Mouse (Mus musculus): ENCODE data around the gene Ddah1. TPM values are rescaled to one million over a fixed set of nuclear protein-coding genes. Genes with fewer than 3 reads are reported as not detected.

The Ddah1 gene
- total RNA-seq, 4 experiments from 2014 or later: 55.4 to 64.4 (median 60.5) TPM

DNA sequence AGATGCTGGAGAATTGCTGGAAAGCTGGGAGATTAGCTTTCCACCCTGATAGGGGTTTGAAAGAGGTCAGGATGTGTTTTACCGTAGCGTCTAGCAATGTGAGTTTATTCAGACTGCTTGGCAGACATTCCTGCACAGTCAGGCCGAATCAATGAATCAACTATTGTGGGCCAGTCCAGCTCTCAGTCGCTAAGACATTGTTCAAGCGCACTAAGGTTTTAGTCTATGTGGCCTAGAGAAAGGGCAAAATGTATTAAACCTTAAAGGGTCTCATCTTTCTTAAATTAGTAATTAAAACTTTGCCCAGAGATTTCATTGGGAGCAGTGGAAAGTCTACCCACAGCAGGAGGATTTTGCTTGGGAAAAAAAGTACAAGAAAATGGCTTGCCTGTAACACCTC is 48.0 kb downstream of the Ddah1 start:
- peak in 1 of 2 experiments; percentile 14 for DNase-seq (ENCODE audit: low spot score in 2 of 2)

DNA sequence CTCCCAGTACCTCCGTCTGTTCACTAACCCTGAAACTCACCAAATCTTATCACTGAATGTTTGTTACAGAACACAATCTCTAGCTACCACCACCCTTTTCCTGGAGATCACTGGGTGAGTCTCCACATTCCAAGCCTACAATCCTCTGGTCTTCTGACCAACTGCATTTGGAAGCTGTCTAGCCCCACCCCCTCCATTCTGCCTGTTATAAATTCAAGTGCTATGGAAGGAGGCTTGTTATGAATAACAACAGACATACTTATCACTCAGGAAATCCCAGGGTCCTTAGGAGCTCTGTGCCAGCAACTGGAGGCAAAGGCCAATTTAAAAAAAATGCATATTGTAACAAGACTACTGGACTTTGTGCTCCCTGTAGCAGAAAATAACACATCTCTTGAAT is 58.3 kb downstream of the Ddah1 start:
- DNase-seq (ENCODE audit: low spot score in 2 of 2): no peak

DNA sequence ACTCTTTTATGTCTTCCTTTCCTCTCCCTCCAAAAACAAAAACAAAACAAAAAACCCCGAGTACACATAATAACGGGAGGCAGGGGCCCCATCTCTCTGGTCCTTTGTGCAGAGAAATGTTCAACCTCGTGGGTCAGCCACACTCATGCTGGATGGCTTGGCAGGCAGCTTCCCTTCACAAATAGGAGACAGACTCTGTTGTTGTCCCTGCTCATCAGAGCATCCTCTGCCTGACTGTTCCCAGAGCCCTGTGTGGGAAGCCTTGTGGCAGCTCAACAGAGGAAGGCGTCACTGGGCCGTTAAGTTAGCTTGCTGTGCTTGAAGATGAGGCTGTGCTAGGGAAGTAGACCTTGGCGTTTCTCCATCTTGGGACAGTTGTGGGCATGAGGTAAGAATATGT is 58.8 kb downstream of the Ddah1 start:
- no peak for DNase-seq (ENCODE audit: low spot score in 2 of 2)

DNA sequence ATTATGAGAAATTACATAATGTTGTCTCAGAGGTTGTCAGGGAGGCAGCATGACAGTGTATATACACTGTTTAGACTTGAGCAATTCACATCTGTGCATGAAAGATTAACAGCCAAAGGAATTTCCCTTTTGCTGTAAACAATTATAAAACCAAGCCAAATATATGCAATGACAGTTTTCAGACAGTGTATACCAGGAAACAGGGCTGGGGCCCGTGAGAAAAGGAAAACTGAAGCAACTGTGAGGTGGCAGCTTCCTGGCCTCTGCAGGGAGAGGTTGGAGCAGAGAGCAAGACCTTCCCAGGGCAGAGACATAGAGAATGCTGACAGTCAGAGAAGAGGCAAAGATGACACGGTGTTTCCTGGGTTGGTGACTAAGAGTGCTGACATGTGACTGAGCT is 62.0 kb downstream of the Ddah1 start:
- no peak for DNase-seq (ENCODE audit: low spot score in 2 of 2)

DNA sequence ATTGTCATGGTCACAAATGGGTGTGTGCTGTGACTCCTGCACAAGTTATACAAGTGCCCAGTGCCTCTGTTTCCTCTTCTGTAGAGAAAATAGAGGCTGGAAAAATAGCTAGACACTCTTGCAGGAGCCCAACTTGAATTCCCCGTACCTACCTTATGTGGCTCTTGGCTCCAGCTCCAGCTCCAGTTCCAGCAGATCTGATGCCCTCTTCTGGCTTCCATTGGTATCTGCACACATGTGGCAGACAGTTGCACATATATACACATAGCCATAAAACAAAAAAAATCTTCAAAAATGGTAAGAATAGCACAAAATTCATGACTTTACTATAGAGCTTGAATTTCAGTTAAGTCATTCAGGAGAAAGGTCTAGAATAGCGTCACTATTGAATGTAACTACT is 62.5 kb downstream of the Ddah1 start:
- no peak for DNase-seq (ENCODE audit: low spot score in 2 of 2)

DNA sequence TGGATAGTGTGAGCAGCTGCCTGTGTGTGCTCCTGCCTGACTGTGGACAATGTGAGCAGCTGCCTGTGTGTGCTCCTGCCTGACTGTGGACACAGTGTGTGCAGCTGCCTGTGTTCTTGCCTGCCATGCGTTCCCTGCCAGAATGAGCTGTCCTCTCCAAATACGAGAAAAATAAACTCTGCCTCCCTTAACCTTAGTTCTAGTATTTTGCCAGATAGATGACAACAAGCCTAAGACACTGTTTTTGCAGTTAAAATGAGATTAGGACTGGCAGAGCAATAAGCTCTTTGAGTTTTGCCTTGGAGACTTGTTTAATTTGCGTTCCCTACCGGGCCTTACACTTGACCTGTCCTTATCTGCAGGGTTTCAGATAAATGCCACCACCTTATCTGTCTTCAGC is 63.7 kb downstream of the Ddah1 start:
- no peak for DNase-seq (ENCODE audit: low spot score in 2 of 2)

DNA sequence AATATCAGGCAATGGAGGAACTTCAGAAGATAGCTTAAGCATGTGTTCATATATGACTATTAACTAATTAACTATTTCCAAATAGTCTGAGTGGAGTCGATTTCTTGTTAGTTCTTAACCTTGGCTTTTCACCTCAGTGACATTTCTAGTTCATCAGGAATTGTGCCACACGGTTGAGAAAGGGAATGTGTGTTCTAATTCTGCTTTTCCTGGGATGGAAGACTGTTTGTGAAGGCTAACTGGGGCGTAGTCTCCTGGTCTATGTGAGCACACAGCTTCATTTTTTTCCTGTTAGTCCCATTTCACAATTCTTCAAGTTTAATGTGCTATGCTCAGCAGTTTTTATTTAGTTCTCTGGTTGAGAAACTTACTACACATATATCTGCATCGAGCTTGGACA is 65.2 kb downstream of the Ddah1 start:
- DNase-seq (ENCODE audit: low spot score in 2 of 2): no peak

DNA sequence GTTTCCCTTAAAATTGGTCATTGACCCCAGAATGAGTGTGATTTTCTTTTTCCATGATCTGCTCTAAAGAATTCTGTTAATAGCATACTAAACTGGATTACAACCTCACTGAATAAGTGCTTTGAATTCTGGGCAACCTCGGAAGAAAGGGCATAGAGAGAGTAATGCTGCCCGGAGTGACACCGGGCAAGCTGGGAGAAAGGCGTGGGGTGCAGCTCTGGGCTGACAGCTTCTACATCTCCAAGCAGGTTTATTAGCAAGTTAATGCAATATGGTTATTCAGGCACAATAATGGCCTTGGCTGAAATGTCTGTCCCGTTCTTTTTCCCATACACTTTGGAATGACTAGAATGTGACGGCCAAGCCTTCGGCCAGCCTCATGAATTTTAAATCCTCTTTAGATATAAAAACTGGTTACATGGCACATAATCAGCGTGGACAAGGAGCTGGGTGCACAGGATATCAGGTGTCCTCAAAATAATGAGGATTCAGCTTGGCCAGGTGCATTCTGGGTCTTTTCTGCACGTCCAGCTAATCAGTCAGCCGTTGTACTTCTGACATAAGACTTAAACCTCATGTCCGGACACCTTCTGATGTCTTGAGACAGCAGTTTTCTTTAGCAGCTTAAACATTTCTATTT is 67.1 kb downstream of the Ddah1 start:
- DNase-seq (ENCODE audit: low spot score in 2 of 2): no peak

DNA sequence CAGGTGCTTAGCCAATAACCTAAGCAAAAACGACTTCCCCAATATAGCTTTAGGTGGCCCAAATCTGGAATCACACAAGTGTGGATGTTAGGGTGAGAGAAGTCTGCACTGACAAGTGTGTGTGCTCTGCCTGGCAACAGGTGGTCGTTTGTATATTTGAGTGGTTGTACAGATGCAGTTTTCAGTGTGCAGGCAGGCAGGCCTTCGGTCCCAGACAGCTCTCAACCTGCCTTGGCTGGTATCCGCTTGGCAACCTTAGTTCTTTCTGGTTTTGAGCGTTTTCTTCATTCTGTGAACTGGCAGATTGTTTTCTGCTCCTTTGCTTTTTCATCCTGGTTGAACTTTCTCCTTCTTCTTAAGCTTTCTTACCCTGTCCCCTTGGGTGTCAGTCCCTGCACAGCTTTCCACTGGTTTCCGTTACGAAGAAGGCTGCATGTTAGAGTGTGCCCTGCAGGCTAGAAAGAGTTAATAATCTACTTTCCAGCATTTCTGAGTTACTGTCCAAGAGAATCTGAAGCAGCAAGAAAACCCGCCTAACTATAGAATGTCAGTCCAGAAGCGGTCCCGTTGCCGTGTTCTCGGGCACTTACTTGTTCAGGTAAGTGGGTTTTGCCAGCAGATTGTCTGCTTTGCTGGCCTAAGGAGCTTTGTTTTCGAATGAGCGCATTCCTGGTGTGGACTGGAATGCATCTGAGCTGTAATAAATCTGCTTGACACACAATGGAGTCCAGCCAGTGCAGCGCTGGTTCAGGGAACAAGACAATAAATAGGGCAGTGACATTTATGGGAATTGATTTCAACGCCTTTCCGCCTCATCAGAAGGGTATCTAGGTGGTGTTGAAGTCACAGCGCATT is 68.9 kb downstream of the Ddah1 start:
- no peak for DNase-seq (ENCODE audit: low spot score in 2 of 2)

DNA sequence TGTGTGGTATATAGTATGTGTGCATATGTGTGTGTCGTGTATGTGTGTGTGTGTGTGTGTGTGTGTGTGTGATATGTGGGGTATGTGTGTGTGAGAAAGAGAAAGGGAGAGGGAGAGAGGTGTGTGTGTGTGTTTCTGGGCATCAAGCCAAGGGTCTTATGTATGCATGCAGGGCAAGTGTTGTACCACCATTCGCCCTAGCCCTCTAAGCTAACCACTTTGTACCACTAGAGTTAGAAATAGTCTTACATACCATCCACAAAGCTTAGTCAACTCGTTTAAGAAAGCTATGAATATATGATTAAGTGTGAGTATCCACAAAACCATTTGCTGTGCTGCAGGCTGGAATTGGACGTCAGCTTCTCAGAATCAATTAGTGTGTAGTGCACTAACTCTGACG is 70.4 kb downstream of the Ddah1 start:
- no peak for DNase-seq (ENCODE audit: low spot score in 2 of 2)

DNA sequence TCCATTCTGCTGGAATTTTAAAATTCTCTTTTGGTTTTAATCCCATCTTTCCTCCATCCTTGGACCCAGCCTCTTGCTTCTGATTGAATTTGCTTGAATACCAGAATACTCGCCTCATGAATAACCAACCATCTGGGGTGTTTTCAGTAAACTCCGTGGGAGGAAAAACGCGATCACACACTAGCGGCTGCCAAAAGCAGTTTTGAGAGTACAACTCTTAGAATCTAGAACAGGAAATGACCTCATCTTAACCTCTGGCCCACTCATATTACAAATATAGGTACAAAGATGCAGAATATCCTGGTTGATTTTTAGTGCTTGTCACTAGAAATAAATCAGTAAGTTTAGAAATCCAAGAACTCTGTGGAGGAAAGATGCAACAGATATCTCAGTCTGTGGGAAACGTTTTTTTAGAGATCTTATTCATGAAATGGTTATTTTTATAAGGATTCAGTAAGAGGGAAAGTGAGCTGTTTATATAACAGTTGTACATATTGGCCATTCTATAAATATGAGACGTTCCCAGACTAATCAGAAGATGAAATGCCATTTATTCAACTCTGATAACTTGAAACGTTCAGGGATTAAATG is 75.6 kb downstream of the Ddah1 start:
- peak; percentile 42 to 59 for DNase-seq (ENCODE audit: low spot score in 2 of 2)

DNA sequence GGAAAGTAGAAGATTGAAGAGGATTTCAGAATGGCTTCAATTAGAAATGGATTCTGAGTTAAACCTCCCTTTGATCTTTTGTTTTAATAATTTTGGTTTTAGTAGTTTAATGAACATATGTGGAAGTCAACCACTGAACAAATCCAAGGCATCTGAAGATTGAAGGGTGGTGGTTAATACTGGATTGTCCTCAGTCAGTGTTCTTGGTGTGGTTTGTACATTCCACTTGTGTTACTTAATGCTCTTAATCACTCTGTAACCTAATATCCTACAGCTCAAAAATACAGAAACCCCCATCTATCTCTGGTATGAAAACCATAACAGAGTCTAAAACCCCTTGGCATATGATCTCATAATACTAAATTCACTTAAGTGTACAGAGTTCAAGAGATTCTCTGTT is 79.8 kb downstream of the Ddah1 start:
- DNase-seq (ENCODE audit: low spot score in 2 of 2): no peak

DNA sequence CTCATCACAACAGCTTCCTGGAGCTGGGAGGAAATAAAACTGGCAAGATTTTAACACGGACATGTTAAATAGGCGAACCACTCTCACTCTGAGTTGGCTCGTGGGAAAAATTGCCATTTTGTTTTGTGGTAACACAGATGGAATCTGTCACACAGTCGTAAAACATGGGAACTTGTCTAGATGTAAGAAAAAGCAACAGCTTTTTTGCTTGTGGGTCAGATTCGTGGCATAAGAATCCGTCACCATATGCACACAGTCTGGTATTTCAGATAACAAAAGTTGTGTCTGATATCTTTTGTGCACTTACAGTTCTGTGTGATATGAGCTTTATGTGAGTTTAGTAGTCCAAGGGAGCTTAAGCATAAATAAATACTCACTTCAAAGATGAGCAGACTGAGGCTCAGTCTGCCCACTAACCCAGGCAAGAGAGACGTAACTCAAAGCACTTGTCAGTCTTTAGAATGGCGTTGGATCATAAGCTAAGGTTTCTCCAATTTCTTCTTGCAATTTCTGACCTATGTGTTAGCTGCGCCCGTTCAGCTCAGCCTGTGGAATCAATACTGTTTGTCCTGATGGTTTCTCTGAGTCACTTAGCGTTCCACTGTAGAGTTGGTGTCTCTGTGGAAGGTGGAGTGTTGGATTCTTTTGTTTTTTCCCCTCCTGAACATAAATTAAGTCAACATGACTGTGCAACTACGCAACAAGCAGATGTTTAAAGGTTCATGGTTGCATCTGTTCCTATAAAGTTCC is 83.7 kb downstream of the Ddah1 start:
- DNase-seq (ENCODE audit: low spot score in 2 of 2): no peak

DNA sequence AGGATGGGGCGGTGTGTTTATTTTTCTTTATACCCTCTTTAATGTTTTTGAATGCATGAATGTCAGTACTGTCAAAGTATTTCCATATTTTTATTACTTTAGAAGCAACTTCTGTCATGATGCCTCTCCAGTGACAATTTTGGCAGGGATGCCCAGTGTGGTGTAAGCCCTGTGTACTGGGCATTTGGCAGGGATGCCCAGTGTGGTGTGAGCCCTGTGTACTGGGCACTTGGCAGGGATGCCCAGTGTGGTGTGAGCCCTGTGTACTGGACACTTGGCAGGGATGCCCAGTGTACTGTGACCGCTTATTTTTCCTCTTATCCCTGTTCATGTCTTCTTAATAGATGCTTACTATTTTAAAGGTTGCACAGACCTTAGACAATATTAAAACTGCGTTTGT is 85.4 kb downstream of the Ddah1 start:
- no peak for DNase-seq (ENCODE audit: low spot score in 2 of 2)

DNA sequence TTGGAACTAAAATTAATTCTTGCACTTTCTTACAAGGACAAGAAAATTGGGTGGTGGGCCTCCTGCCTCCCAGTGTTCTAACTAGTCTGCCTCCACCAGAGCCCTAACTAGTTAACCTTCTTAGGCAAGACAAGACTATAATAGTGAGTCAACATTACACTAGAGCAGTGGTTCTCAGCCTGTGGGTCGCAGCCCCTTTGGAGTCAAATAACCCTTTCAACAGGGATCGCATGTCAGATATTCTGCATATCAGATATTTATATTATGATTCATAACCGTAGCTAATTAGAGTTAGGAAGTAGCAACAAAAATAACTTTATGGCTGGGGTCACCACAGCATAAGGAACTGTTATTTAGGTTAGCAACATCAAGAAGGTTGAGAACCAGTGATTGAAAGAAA is 86.4 kb downstream of the Ddah1 start:
- DNase-seq (ENCODE audit: low spot score in 2 of 2): no peak

DNA sequence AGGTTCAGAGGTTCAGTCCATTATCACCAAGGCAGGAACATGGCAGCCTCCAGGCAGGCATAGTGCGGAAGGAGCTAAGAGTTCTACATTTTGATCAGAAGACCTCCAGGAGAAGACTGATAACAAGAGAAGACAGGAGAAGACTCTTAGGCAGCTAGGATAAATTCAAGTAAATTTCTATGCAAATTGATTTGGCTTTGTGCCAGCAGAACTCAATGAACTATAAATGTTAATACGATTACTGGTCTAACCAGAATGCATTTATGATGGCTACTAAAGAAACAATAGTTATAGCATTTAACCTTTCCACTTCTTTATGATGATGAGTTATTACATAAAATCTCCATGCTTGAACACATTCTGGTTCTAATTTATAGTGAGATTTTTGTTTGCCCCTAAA is 87.8 kb downstream of the Ddah1 start:
- DNase-seq (ENCODE audit: low spot score in 2 of 2): no peak

DNA sequence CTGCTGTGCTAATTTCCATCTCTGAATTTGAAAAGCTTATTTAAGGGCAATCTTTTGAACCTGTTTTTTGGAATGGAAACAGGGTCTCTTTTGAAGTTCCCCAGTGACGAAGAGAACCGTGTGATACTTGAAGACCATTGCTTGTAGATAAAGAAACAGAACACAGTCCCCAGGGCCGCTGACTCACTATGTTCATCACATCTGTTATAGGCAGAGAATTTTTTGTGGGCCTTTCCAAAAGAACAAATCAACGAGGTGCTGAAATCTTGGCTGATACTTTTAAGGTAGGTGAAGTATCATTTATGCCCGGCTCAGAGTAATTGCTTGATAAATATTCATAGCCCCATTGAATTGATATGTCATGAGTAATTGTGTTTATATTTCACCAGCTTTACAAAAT is 93.6 kb downstream of the Ddah1 start:
- no peak for DNase-seq (ENCODE audit: low spot score in 2 of 2)

DNA sequence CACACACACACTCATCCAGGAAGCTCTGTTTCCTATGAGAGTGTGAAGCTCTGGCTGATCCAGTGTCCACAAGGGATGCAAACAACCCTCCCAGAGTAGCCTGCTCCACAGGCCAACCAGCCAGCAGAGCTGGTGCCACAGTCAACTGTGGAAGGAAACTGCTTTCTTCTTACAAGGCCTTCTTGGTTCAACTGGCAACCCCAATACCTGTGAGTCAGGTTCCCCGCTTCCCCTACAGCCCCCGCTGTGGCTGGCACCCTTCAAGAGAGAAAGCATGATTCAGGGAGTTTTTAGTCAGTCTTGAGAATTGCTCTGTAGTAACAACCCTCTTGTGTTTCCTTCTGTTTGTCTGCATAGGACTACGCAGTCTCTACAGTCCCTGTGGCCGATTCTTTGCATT is 94.3 kb downstream of the Ddah1 start:
- no peak for DNase-seq (ENCODE audit: low spot score in 2 of 2)

DNA sequence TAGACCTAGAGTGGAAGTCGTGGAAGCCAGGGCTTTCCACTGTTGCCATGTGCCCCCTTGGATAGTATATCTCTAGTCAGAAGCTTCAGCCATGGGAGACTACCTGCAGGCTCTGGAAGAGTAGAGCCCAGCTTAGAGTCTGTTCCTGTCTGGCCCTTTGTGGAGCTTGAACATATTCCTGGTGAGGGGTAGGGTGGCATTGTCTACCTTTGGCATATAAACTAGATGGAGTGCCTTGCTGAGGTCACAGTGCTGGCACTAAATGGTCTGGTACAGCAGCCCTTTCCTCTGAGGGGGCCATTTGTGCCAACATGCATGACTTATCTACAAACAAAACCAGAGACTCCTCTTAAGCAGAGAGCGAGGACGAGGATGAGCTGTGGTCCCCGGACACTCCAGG is 95.2 kb downstream of the Ddah1 start:
- DNase-seq (ENCODE audit: low spot score in 2 of 2): no peak

DNA sequence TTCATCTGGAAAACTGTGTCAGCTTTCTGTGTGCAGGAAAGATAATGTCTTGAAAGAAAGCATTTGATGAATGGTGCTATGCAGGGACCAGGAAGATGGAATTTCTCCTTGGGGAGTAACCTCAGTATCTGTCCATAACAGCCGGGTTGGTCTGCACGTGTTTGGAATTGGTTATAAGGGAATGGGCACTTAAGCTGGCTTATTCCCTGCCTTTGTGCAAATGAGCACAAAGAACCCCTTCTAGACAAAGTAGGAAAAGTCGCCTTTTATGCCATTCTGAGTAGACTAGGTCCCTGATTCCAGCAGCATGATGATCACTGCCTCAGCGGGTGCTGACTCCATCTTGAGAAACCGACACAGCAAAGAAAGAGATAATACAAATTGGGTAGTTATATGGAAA is 96.0 kb downstream of the Ddah1 start:
- DNase-seq (ENCODE audit: low spot score in 2 of 2): no peak

DNA sequence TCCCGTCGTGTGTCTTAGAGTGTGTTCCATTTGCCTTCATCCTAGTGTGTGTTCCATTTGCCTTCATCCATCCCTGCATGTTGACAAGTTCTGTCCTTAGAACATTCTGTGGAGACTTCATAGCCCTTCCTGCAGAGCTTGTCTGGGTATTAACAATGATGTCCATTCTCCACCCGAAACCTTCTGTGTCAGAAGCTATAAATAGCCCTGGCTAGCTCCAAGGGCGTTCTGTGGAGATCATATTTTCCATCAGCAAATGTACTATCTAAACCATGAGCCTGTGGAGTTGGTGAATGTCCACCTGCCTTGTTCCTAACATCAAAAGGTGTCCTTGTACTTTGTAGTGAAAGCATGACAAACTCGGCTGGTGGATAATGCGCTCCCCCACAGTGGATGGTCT is 96.8 kb downstream of the Ddah1 start:
- DNase-seq (ENCODE audit: low spot score in 2 of 2): no peak

DNA sequence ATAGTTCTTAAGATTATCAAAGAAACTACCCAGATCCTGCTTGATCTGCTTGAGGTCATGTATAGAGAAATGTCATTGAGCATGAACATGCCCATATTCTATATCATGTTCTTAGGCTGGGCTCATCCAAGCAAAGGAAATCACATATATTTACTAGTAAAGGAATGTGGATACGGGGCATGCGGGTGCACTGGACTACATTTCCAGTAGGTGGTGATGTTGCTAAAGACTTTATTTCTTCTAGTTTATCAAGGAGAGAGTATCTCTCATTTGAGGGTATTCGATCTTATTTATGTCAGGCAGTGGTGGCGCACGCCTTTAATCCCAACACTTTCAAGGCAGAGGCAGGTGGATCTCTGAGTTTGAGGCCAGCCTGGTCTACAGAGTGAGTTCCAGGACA is 99.9 kb downstream of the Ddah1 start:
- DNase-seq (ENCODE audit: low spot score in 2 of 2): no peak

Measured in layer of hippocampus, adult 8-10 months (tissue).